Mouse (Mus musculus): Measurements from ENCODE around the gene Pex6.

Gene Pex6

DNA sequence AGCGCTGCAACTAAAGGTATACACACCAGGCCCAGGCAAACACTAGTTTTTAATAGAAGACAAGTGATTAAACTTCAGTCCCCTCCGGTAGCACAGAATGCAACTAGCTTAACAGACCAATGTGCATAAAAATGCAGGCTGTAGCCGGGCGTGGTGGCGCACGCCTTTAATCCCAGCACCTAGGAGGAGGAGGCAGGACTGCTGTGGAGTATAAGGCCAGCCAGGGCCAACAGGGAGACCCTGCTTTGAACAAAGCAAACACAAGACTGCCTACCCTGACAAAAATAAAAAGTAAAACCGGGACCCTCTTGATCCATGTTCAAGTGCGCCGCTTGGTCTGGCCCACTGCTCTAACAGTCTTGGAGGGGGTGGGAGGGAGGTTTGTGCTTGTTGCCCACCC, 63.8 kb downstream of the Pex6 start:
- no peak for DNase-seq (ENCODE audit: low spot score)

Data from T-cell, adult 2 months (primary cell).